Mouse (Mus musculus) liver, embryonic 14.5 days (tissue): ENCODE results near the gene Cxcr1.

ENCODE experiments used
- CTCF ChIP-seq: IDR thresholded peaks from 2 replicates; pipeline ENCODE4 v1.5.1; 2016; ENCODE audit warnings: antibody characterized with exemption, low read depth, control low read depth
- EP300 ChIP-seq: IDR thresholded peaks from 2 replicates; pipeline ENCODE4 v1.6.1; 2016; ENCODE audit warnings: antibody characterized with exemption, low read depth

DNA sequence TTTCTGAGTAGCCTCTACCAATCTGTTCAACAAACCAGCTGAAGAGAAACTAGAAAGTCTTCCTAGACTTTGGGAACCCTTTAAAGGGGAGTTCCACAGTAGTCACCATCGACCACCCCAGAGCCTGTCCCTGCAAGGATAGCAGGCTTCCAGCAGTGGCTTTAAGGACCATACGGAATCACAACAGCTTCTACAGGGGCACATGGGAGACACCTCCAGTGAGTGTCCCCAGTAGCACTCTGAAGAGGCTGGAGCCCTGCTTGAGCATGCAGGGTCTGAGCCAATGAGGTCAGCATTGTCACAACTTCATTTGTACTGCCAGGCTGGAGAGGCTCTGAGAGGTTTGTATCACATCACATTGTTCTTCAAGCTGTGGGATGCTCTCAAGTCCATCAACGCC, 44.3 kb downstream of the Cxcr1 start:
- TF ChIP-seq CTCF, result no peak
- TF ChIP-seq EP300, result no peak
